Mouse (Mus musculus) B cell, adult 2 months (primary cell): ENCODE measurements around the gene Trabd2b.

Experiments used
- DNase-seq, 2 experiments: peaks; one replicate each; pipeline ENCODE4 v3.0.0; 2022

The Trabd2b gene

GRCm38 (mm10) chr4:114399821-114400220 is 6.7 kb upstream of the Trabd2b start:
- DNase-seq = no peak

GRCm38 (mm10) chr4:114401993-114402731 is 4.4 kb upstream of the Trabd2b start:
- no peak for DNase-seq

GRCm38 (mm10) chr4:114405682-114406354 is 706 bp upstream of the Trabd2b start:
- peak; percentile 54 to 55 for DNase-seq

GRCm38 (mm10) chr4:114407516-114407915 is 992 bp downstream of the Trabd2b start:
- no peak for DNase-seq

GRCm38 (mm10) chr4:114408298-114408697 is 1.8 kb downstream of the Trabd2b start:
- peak; percentile 23 to 38 for DNase-seq

GRCm38 (mm10) chr4:114408890-114409480 is 2.5 kb downstream of the Trabd2b start:
- no peak for DNase-seq

- no peak for DNase-seq
These were observed 3.0 kb downstream of the Trabd2b start for GRCm38 (mm10) chr4:114409511-114409910.

GRCm38 (mm10) chr4:114410026-114410425 is 3.5 kb downstream of the Trabd2b start:
- DNase-seq = no peak

GRCm38 (mm10) chr4:114410443-114410842 is 3.9 kb downstream of the Trabd2b start:
- DNase-seq = no peak

GRCm38 (mm10) chr4:114410958-114411661 is 4.6 kb downstream of the Trabd2b start:
- DNase-seq = no peak

GRCm38 (mm10) chr4:114411846-114412390 is 5.4 kb downstream of the Trabd2b start:
- DNase-seq = no peak

- no peak for DNase-seq
These were observed 9.6 kb downstream of the Trabd2b start for GRCm38 (mm10) chr4:114415925-114416645.

- DNase-seq = no peak
These were observed 13.6 kb downstream of the Trabd2b start for GRCm38 (mm10) chr4:114420154-114420553.

- no peak for DNase-seq
These were observed 16.6 kb downstream of the Trabd2b start for GRCm38 (mm10) chr4:114423084-114423483.

- DNase-seq = no peak
These were observed 19.3 kb downstream of the Trabd2b start for GRCm38 (mm10) chr4:114425808-114426207.

- DNase-seq = no peak
These were observed 26.2 kb downstream of the Trabd2b start for GRCm38 (mm10) chr4:114432742-114433141.

GRCm38 (mm10) chr4:114433440-114433839 is 26.9 kb downstream of the Trabd2b start:
- DNase-seq = no peak

- no peak for DNase-seq
These were observed 28.2 kb downstream of the Trabd2b start for GRCm38 (mm10) chr4:114434766-114435165.

- DNase-seq = no peak
These were observed 28.9 kb downstream of the Trabd2b start for GRCm38 (mm10) chr4:114435381-114435780.

GRCm38 (mm10) chr4:114438764-114439163 is 32.2 kb downstream of the Trabd2b start:
- DNase-seq = peak; percentile 1 to 2

- DNase-seq = no peak
These were observed 35.7 kb downstream of the Trabd2b start for GRCm38 (mm10) chr4:114442186-114442585.

GRCm38 (mm10) chr4:114442661-114443060 is 36.1 kb downstream of the Trabd2b start:
- no peak for DNase-seq
